Mouse (Mus musculus): Measurements from ENCODE around the gene Vmn1r208.
"Not testable (repeated sequence)": the region's sequence is repeated elsewhere in the genome, so short reads cannot be mapped to it uniquely, and the experiment has no call there.

The Vmn1r208 gene

DNA sequence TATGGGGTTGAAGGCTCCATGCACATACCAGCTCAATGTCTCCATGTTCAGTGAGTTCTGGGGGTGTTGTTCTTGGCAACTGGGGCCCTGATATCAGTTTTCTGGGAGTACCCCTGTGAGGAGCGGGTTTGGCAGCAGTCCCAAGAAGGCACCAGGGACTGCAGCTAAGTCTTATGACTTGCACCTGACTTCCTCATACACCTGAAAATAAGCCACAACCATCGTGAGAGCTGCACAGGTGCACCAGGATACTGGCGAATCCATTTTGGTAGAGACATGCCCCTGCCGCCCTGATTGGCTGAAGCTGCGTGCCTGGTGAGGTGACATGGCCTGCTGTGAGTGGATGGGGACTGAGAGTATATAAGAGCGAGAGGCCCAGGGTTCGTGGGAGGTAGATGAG, at the start of gene Vmn1r208:
Vmn1r208 (minus strand) TSS at position 101 of the 400 bp plus-strand sequence.
- H3K4me1 ChIP-seq (replicated peaks; ENCODE audit: low read depth, low read length); H3K4me3 ChIP-seq (replicated peaks; ENCODE audit: low read length); H3K36me3 ChIP-seq (ENCODE audit: insufficient read depth, low read length); H3K27me3 ChIP-seq (ENCODE audit: insufficient read depth, low read length): not testable (repeated sequence)
- peaks cover 28% of the 10 kb centered on the region for H3K9me3 ChIP-seq (ENCODE audit: low read length)

DNA sequence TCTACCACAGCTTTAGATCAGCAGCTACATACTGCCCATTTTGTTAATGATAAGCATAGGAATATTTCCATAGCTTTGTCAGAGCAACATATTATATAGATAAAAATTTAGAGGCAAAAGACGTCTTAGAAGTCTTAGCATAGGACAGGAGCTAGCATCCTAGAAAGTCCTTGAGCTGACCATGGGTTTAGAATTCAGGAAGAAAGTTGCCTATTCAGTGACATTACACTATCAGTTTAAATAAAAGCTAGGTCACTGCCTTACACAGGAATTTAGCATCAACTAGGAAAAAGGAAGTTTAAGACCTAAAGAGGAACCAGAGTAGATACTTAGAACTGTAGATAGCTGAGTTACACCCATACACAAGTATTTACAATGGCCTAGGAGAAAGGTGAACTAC, 44.4 kb upstream of the Vmn1r208 start:
- not testable (repeated sequence) for H3K36me3 ChIP-seq (ENCODE audit: insufficient read depth, low read length); H3K27me3 ChIP-seq (ENCODE audit: insufficient read depth, low read length)
- H3K9me3 ChIP-seq (ENCODE audit: low read length) = peaks cover 30% of the 10 kb centered on the region

DNA sequence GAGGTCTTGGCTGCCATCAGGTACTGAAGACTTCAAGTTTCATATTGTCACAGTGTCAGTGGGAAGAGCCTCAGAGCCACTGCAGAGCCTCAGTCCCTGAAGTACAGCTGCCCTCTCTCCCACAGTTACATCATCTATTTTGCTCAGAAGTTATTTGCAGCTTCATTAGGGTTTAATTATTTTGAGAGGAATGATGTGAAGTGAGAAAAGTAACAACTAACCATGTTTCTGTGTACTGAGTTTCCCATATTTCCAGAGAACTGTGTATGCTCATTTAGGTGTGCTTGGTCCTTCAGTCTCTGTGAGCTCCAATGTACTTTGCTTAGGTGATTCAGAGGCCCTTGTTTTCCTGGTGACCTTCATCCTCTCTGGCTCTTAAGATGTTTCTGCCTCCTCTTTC, 32.4 kb upstream of the Vmn1r208 start, which contains the start of gene Vmn1r209:
Vmn1r209 (minus strand) TSS at position 101 of the 400 bp plus-strand sequence.
- H3K4me1 ChIP-seq (replicated peaks; ENCODE audit: low read depth, low read length); H3K36me3 ChIP-seq (ENCODE audit: insufficient read depth, low read length); H3K27me3 ChIP-seq (ENCODE audit: insufficient read depth, low read length); H3K4me3 ChIP-seq (replicated peaks; ENCODE audit: low read length): not testable (repeated sequence)
- H3K9me3 ChIP-seq (ENCODE audit: low read length) = peaks cover 35% of the 10 kb centered on the region

More for the DNA sequence above, 44.4 kb upstream of the Vmn1r208 start:
- not testable (repeated sequence) for H3K4me3 ChIP-seq (replicated peaks; ENCODE audit: low read length); H3K4me1 ChIP-seq (replicated peaks; ENCODE audit: low read depth, low read length)

DNA sequence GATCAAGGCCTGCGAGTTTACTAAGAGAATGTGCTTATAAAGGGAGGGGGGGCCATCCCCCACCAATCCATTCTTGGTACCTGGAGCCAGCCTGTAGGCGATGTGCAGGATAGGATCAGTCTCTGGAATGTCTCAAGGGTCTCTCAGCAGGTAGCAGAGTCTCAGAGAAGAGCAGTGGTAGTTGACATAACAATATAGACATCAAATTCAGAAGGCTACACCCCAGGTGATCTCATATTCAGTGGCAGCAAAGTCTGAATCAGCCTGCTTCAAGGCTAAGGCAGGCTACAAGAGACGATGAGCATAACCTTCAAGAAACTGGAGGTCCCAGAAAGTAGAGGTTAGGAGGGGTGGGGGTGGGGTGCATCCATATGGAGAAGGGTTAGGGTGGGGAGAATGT, 10.9 kb upstream of the Vmn1r208 start:
- H3K4me1 ChIP-seq (replicated peaks; ENCODE audit: low read depth, low read length); H3K4me3 ChIP-seq (replicated peaks; ENCODE audit: low read length); H3K36me3 ChIP-seq (ENCODE audit: insufficient read depth, low read length); H3K27me3 ChIP-seq (ENCODE audit: insufficient read depth, low read length): not testable (repeated sequence)
- TF ChIP-seq NANOG (IDR thresholded peaks at IDR 0.05; ENCODE audit: borderline replicate concordance, low read length) = peak; percentile 25; the same call in 1 of the 2 replicates
- H3K9me3 ChIP-seq (ENCODE audit: low read length) = peaks cover 32% of the 10 kb centered on the region

DNA sequence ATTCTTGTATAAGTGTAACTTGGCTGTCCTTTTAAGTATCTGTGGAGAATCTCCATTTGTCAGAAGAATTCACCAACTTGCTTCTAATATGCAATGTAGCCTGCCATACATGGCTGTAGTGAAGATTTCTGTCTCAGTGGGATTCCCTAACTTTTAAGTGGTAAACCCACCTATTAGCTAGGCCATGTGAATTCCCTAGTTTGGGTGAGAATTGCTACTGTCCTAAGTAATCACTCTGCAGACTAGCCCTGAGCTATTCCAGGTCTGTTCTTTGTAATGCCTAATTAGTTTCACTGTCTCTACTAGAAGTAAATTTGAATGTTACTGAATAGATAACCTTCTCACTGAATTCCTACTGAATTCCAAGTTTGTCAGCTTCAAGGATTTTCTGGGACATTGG, 7.0 kb upstream of the Vmn1r208 start:
- H3K9me3 ChIP-seq (ENCODE audit: low read length) = peaks cover 58% of the 10 kb centered on the region
- not testable (repeated sequence) for H3K27me3 ChIP-seq (ENCODE audit: insufficient read depth, low read length); H3K4me3 ChIP-seq (replicated peaks; ENCODE audit: low read length); H3K36me3 ChIP-seq (ENCODE audit: insufficient read depth, low read length); H3K4me1 ChIP-seq (replicated peaks; ENCODE audit: low read depth, low read length)

DNA sequence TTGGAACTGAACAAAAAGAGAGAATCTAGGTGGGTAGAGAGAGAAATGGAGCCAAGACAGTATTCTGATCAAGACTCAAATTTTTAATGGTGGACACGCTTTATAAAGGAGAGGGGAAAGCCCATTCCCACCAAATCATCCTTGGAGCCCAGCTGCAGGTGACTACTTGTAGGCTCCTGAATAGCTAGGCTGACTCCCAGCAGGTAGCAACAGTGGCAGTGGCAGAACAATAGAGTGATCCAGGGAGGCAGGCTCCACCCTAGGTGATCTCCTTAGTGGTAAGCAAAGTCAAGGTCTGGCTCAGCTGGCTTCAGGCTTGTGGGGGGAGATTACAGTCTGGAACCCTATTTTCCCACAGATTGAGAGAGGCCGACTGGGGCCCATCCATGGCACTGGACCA, 5.6 kb downstream of the Vmn1r208 start:
- not testable (repeated sequence) for H3K27me3 ChIP-seq (ENCODE audit: insufficient read depth, low read length); H3K4me1 ChIP-seq (replicated peaks; ENCODE audit: low read depth, low read length); H3K36me3 ChIP-seq (ENCODE audit: insufficient read depth, low read length); H3K4me3 ChIP-seq (replicated peaks; ENCODE audit: low read length)
- peaks cover 17% of the 10 kb centered on the region for H3K9me3 ChIP-seq (ENCODE audit: low read length)

DNA sequence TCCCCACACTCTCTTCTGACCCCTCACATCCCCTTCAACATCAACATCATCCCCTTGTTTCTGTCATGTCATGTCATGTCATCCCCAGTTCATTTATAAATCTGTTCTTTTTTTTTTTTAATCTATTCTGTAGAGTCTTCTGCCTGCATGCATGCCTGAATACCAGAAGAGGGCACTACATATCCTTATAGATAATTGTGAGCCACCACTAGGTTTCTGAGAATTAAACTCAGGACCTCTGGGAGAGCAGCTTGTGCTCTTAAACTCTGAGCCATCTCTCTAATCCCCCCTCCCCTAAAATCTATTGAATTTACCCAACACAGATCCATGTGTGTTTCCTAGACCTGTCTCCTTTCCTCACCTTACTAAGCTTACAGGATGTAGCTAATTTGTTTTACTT, 29.7 kb downstream of the Vmn1r208 start:
- TF ChIP-seq CTCF (conservative IDR thresholded peaks at IDR 0.05; ENCODE audit: low read length) = no peak
- TF ChIP-seq POU5F1 (IDR thresholded peaks at IDR 0.05; ENCODE audit: borderline replicate concordance, low read length) = no peak
- no peak for TF ChIP-seq NANOG (IDR thresholded peaks at IDR 0.05; ENCODE audit: borderline replicate concordance, low read length)
- no peak overlapping the region for H3K4me3 ChIP-seq (replicated peaks; ENCODE audit: low read length)
- no peaks in the 10 kb centered on the region for H3K4me1 ChIP-seq (replicated peaks; ENCODE audit: low read depth, low read length)
- no peaks in the 10 kb centered on the region for H3K27me3 ChIP-seq (ENCODE audit: insufficient read depth, low read length)
- H3K36me3 ChIP-seq (ENCODE audit: insufficient read depth, low read length) = no peaks in the 10 kb centered on the region
- peaks cover 57% of the 10 kb centered on the region for H3K9me3 ChIP-seq (ENCODE audit: low read length)

DNA sequence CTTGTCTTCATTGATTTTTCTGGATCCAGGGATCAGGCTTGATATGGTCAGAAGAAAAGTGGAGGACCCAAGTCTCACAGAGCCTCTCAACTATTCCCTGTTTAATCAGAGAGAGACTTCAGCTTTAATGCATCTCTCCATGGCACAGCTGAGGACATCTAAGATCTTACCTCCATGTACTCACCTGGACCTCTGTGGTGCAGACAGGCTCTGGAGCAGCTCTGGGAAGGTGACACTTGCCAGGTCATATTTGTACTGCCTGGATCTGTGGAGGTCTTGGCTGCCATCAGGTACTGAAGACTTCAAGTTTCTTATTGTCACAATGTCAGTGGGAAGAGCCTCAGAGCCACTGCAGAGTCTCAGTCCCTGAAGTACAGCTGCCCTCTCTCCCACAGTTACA, 47.7 kb downstream of the Vmn1r208 start, which contains the start of gene Vmn1r207-ps:
Vmn1r207-ps (minus strand) TSS at position 101 of the 400 bp plus-strand sequence.
- not testable (repeated sequence) for H3K27me3 ChIP-seq (ENCODE audit: insufficient read depth, low read length); H3K36me3 ChIP-seq (ENCODE audit: insufficient read depth, low read length); H3K9me3 ChIP-seq (ENCODE audit: low read length); H3K4me1 ChIP-seq (replicated peaks; ENCODE audit: low read depth, low read length); H3K4me3 ChIP-seq (replicated peaks; ENCODE audit: low read length)

All from E14TG2a.4 (cell line).